Mouse (Mus musculus): ENCODE measurements around the gene Vmn1r213. TPM values are rescaled to one million over a fixed set of nuclear protein-coding genes. Genes with fewer than 3 reads are reported as not detected.

Vmn1r213 gene
- not detected for total RNA-seq (2021)
- long read RNA-seq, experiment 1: 0 reads
- long read RNA-seq, experiment 2: 0 reads

DNA sequence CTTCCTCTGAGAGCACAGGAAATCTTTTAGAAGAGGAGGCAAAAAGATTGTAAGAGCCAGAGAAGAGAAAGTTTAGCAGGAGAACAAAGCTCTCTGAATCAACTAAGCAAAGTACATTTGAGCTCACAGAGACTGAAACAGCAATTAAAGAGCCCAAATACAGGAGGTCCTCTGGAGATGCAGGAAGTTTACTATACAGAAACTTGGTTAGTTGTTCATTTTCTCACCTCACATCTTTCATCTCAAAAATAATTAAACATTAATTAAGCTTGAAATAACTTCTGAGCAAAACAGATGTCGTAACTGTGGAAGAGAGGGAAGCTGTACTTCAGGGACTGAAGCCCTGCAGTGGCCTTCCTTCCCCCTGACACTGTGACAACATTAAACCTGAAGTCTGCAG lies at the start of gene Vmn1r213:
TSS of gene Vmn1r213 (plus strand) at position 301 of the 400 bp plus-strand sequence.
- no peak for DNase-seq (ENCODE audit: low spot score in 2 of 2)

DNA sequence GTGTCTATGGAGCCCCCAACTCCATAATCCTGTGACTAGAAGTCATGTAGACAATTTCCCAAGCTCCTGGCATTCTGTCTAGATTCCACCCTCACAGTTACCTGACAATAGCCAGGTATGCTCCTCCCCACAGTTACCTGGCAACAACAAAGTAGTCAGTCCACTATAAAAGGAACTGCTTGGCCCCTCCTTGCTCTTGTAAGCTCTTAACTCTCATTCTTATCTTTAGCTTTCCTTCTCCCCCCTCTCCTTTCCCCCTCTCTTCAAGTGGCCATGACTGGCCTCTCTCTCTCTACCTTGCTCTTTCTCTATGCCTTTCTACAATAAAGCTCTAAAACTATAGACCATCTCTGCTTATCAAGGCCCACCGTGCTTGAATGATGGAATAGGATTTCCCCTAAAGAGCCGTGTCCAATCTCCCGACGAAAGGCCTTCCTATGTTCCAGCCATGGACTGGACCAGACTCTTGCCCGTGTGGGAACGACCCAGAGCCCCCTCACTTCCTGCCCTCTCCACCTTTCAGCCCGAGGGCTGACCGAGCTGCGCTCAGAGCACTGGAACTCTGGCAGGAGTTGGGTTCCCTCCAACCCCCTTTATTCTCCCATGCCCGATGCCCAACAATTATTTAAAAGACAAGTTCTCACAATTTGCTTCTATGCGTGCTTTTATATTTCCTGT lies 17.1 kb upstream of the Vmn1r213 start:
- no peak for DNase-seq (ENCODE audit: low spot score in 2 of 2)

GRCm38 (mm10) chr13:22992178-22992700 lies 15.2 kb upstream of the Vmn1r213 start:
- DNase-seq (ENCODE audit: low spot score in 2 of 2): no peak

- no peak for DNase-seq (ENCODE audit: low spot score in 2 of 2)
Observed at GRCm38 (mm10) chr13:22992721-22993120, 14.7 kb upstream of the Vmn1r213 start.

DNA sequence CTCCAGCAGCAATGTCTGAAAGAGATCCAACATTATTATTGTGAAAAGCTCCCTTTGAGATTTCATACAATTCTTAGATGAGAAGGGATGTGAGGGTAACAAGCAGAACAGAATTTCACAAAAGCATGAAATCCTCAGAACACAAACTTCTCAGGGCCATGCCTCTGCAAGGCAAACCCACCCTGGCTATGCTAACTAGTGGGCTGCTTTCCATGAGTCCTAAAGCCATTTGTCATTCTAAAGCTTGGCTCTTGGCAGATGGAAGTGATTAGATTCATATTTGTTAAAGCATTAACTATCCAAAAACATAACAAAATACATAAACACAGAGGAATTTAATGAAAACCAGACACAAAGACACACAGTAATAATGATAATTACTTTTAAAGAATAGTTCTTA lies 10.7 kb downstream of the Vmn1r213 start:
- DNase-seq (ENCODE audit: low spot score in 2 of 2): no peak

- DNase-seq (ENCODE audit: low spot score in 2 of 2): no peak
Observed at GRCm38 (mm10) chr13:23024812-23025211, 17.4 kb downstream of the Vmn1r213 start.

DNA sequence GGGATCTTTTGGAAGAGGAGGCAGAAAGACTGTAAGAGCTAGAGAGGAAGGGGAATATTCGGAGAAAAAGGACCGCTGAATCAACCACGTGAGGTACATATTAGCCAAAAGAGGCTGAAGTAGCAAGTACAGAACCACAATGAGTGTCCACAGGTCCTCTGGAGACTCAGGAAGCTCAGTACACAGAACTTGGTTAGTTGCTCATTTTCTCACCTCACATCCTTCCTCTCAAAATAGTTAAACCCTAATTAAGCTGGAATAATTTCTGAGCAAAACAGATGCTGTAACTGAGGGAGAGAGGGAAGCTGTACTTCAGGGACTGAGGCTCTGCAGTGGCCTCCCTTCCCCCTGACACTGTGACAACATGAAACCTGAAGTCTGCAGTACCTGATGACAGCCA lies 22.7 kb downstream of the Vmn1r213 start, which contains the start of gene Vmn1r214:
TSS of gene Vmn1r214 (plus strand) at position 301 of the 400 bp plus-strand sequence.
- no peak for DNase-seq (ENCODE audit: low spot score in 2 of 2)

- DNase-seq (ENCODE audit: low spot score in 2 of 2): no peak
Observed at GRCm38 (mm10) chr13:23057778-23058177, 50.3 kb downstream of the Vmn1r213 start.

Other genes with a start within 250 kb of the Vmn1r213 start
- not detected for gene Vmn1r208, start 230.3 kb upstream of the Vmn1r213 start, total RNA-seq (2021)
- under 1 TPM in 1 of 2 experiments, not detected in 1; 0.06 TPM for gene Vmn1r209, start 198.0 kb upstream of the Vmn1r213 start, total RNA-seq (2021)
- not detected for gene Vmn1r210, start 176.3 kb upstream of the Vmn1r213 start, total RNA-seq (2021)
- gene Vmn1r211, start 150.1 kb upstream of the Vmn1r213 start, total RNA-seq (2021): not detected
- gene Vmn1r212, start 123.5 kb upstream of the Vmn1r213 start, total RNA-seq (2021): not detected
- not detected for gene Vmn1r214, start 22.8 kb downstream of the Vmn1r213 start, total RNA-seq (2021)
- not detected for gene Vmn1r215, start 60.4 kb downstream of the Vmn1r213 start, total RNA-seq (2021)
- gene Vmn1r217, start 110.6 kb downstream of the Vmn1r213 start, total RNA-seq (2021): not detected
- not detected for gene Vmn1r218, start 125.5 kb downstream of the Vmn1r213 start, total RNA-seq (2021)
- not detected for gene Vmn1r219, start 151.7 kb downstream of the Vmn1r213 start, total RNA-seq (2021)
- not detected for gene Vmn1r220, start 180.3 kb downstream of the Vmn1r213 start, total RNA-seq (2021)
- not detected for gene Vmn1r221, start 206.5 kb downstream of the Vmn1r213 start, total RNA-seq (2021)
- gene Vmn1r222, start 228.3 kb downstream of the Vmn1r213 start, total RNA-seq (2021): not detected
- not detected for gene Vmn1r223, start 239.5 kb downstream of the Vmn1r213 start, total RNA-seq (2021)

Measured in adrenal gland, postnatal 4 days (tissue).